Mouse (Mus musculus) hindbrain, embryonic 11.5 days (tissue): ENCODE results near the gene Izumo4. TPM values are rescaled to one million over a fixed set of nuclear protein-coding genes. Genes with fewer than 3 reads are reported as not detected.

Source experiments
- ATAC-seq: fragments of 200-750 bp; cut with Nextera tagmentation; 2 replicates; pipeline ENCODE4 v1.8.0; 2017; ENCODE audit warnings: mild to moderate bottlenecking, moderate TSS enrichment, moderate library complexity; ENCODE audit not compliant: low FRiP score
- DNase-seq: peaks from one replicate; pipeline ENCODE4 v3.0.0-alpha.2; 2015; ENCODE audit warnings: low spot score
- H3K27ac ChIP-seq: fragments of 300-500 bp; sonication (generic); 2 replicates; pipeline ENCODE4 v1.5.1; 2014; ENCODE audit warnings: mild to moderate bottlenecking, low read depth, low read length
- H3K27me3 ChIP-seq: fragments of 300-500 bp; sonication (generic); 2 replicates; pipeline ENCODE4 v1.6.1; 2014; ENCODE audit warnings: mild to moderate bottlenecking, low read length, moderate library complexity, mixed read lengths; ENCODE audit not compliant: control insufficient read depth, insufficient read depth
- H3K36me3 ChIP-seq: fragments of 300-500 bp; sonication (generic); 2 replicates; pipeline ENCODE4 v1.6.1; 2014; ENCODE audit warnings: mild to moderate bottlenecking, low read length, moderate library complexity, mixed read lengths; ENCODE audit not compliant: control insufficient read depth, insufficient read depth
- H3K4me1 ChIP-seq: fragments of 300-500 bp; sonication (generic); replicated peaks from 2 replicates; pipeline ENCODE4 v1.6.1; 2014; ENCODE audit warnings: low read length, mixed read lengths; ENCODE audit not compliant: control insufficient read depth, insufficient read depth
- H3K4me2 ChIP-seq: fragments of 300-500 bp; sonication (generic); replicated peaks from 2 replicates; pipeline ENCODE4 v1.6.1; 2014; ENCODE audit warnings: mild to moderate bottlenecking, low read depth, low read length
- H3K4me3 ChIP-seq: fragments of 300-500 bp; sonication (generic); 2 replicates; pipeline ENCODE4 v1.5.1; 2014; ENCODE audit warnings: low read depth, low read length
- H3K9ac ChIP-seq: fragments of 300-500 bp; sonication (generic); 2 replicates; pipeline ENCODE4 v1.6.1; 2014; ENCODE audit warnings: low read depth, low read length
- H3K9me3 ChIP-seq: fragments of 300-500 bp; sonication (generic); 2 replicates; pipeline ENCODE4 v1.6.1; 2016; ENCODE audit warnings: low read length; ENCODE audit not compliant: control insufficient read depth
- WGBS: fragments of 180-500 bp; shearing (Covaris S2); extraction: QIAGEN DNeasy Blood & Tissue Kit; methylation state at CpG from one replicate; pipeline ENCODE4 v1.1.7; 2014; 5-methylcytosine and 5-hydroxymethylcytosine counted together
- polyA plus RNA-seq: library from polyadenylated mRNA; unstranded; fragments of >200 nt; fragmentation: Nextera tagmentation; extraction: Ambion mirVana; gene quantifications from 2 replicates; pipeline ENCODE4 v1.2.1, GENCODE M21; 2014

Izumo4 gene
- polyA plus RNA-seq, 1 experiment from 2014 or later, result 11.4 TPM

GRCm38 (mm10) chr10:80658841-80659202 lies 43.2 kb upstream of the Izumo4 start:
- Histone ChIP-seq H3K27ac (no peak overlapping the region), H3K9ac (no peak overlapping the region), H3K4me3 (no peak overlapping the region), H3K4me2 (no peak overlapping the region), H3K27me3 (no peaks in the 10 kb centered on the region), H3K36me3 (no peaks in the 10 kb centered on the region), H3K4me1 (peaks cover 8% of the 10 kb centered on the region; the same call in 1 of the 2 replicates), H3K9me3 (no peaks in the 10 kb centered on the region)
- no peak for ATAC-seq
- DNase-seq, result no peak
- 72% methylated on average over 4 of the region's 4 CpGs for WGBS

- Histone ChIP-seq H3K4me1 (peaks cover 8% of the 10 kb centered on the region; the same call in 1 of the 2 replicates), H3K36me3 (no peaks in the 10 kb centered on the region), H3K27ac (no peak overlapping the region), H3K4me2 (no peak overlapping the region), H3K9me3 (no peaks in the 10 kb centered on the region), H3K4me3 (no peak overlapping the region), H3K9ac (no peak overlapping the region), H3K27me3 (no peaks in the 10 kb centered on the region)
- 18% methylated on average over 10 of the region's 10 CpGs for WGBS
- DNase-seq (peak; percentile 86), ATAC-seq (no peak)
Observed at GRCm38 (mm10) chr10:80659213-80659612, 42.8 kb upstream of the Izumo4 start.

GRCm38 (mm10) chr10:80661149-80661548 lies 40.8 kb upstream of the Izumo4 start:
- no peak overlapping the region for H3K9ac ChIP-seq
- no peaks in the 10 kb centered on the region for H3K4me1 ChIP-seq
- H3K4me2 ChIP-seq, result no peak overlapping the region
- ATAC-seq (no peak), DNase-seq (peak; percentile 69)
- no peaks in the 10 kb centered on the region for H3K27me3 ChIP-seq
- 36% methylated on average over 5 of the region's 5 CpGs for WGBS
- no peaks in the 10 kb centered on the region for H3K9me3 ChIP-seq
- no peak overlapping the region for H3K27ac ChIP-seq
- H3K4me3 ChIP-seq, result no peak overlapping the region
- H3K36me3 ChIP-seq, result no peaks in the 10 kb centered on the region

- Histone ChIP-seq H3K9ac (no peak overlapping the region), H3K4me3 (no peak overlapping the region), H3K27me3 (no peaks in the 10 kb centered on the region), H3K36me3 (peaks cover 9% of the 10 kb centered on the region; the same call in 1 of the 2 replicates), H3K4me2 (no peak overlapping the region), H3K4me1 (no peaks in the 10 kb centered on the region), H3K27ac (no peak overlapping the region), H3K9me3 (no peaks in the 10 kb centered on the region)
- WGBS, result 69% methylated on average over 5 of the region's 5 CpGs
- ATAC-seq (no peak), DNase-seq (no peak)
Observed at GRCm38 (mm10) chr10:80663485-80664196, 38.3 kb upstream of the Izumo4 start.

GRCm38 (mm10) chr10:80664197-80665015 lies 37.6 kb upstream of the Izumo4 start:
- Histone ChIP-seq H3K27ac (0 out of 2 replicates have a peak overlapping the region, but pooled peaks have one; percentile 14), H3K27me3 (no peaks in the 10 kb centered on the region), H3K36me3 (peaks cover 13% of the 10 kb centered on the region; the same call in 1 of the 2 replicates), H3K4me3 (no peak overlapping the region), H3K9ac (no peak overlapping the region), H3K4me2 (no peak overlapping the region), H3K4me1 (no peaks in the 10 kb centered on the region), H3K9me3 (no peaks in the 10 kb centered on the region)
- DNase-seq (no peak), ATAC-seq (no peak)
- WGBS, result 47% methylated on average over 16 of the region's 16 CpGs

GRCm38 (mm10) chr10:80665016-80665380 lies 37.0 kb upstream of the Izumo4 start:
- no peak overlapping the region for H3K9ac ChIP-seq
- DNase-seq (no peak), ATAC-seq (no peak)
- H3K9me3 ChIP-seq, result no peaks in the 10 kb centered on the region
- H3K4me2 ChIP-seq, result no peak overlapping the region
- no peaks in the 10 kb centered on the region for H3K4me1 ChIP-seq
- H3K4me3 ChIP-seq, result no peak overlapping the region
- H3K27ac ChIP-seq, result no peak overlapping the region
- WGBS, result 21% methylated on average over 10 of the region's 10 CpGs
- peaks cover 18% of the 10 kb centered on the region; the same call in 1 of the 2 replicates for H3K36me3 ChIP-seq
- no peaks in the 10 kb centered on the region for H3K27me3 ChIP-seq

GRCm38 (mm10) chr10:80665459-80665858 lies 36.5 kb upstream of the Izumo4 start:
- no peak overlapping the region for H3K4me3 ChIP-seq
- H3K36me3 ChIP-seq, result peaks cover 21% of the 10 kb centered on the region; the same call in 1 of the 2 replicates

GRCm38 (mm10) chr10:80665981-80666733 lies 35.8 kb upstream of the Izumo4 start:
- no peak overlapping the region for H3K9ac ChIP-seq
- H3K36me3 ChIP-seq, result peaks cover 21% of the 10 kb centered on the region; the same call in 1 of the 2 replicates

More at GRCm38 (mm10) chr10:80665459-80665858, 36.5 kb upstream of the Izumo4 start:
- Histone ChIP-seq H3K4me1 (no peaks in the 10 kb centered on the region), H3K27me3 (no peaks in the 10 kb centered on the region), H3K9me3 (no peaks in the 10 kb centered on the region), H3K9ac (no peak overlapping the region), H3K27ac (no peak overlapping the region), H3K4me2 (no peak overlapping the region)
- WGBS, result 73% methylated on average over 4 of the region's 4 CpGs
- DNase-seq (no peak), ATAC-seq (no peak; the same call in 1 of the 2 replicates)

More at GRCm38 (mm10) chr10:80665981-80666733, 35.8 kb upstream of the Izumo4 start:
- Histone ChIP-seq H3K4me1 (no peaks in the 10 kb centered on the region), H3K27me3 (no peaks in the 10 kb centered on the region), H3K4me2 (no peak overlapping the region), H3K27ac (no peak overlapping the region), H3K4me3 (no peak overlapping the region), H3K9me3 (no peaks in the 10 kb centered on the region)
- WGBS, result 77% methylated on average over 10 of the region's 10 CpGs
- no peak for ATAC-seq
- no peak for DNase-seq
